ENCODE assay signal across 13 mouse cellular contexts in the genomic region with DNA sequence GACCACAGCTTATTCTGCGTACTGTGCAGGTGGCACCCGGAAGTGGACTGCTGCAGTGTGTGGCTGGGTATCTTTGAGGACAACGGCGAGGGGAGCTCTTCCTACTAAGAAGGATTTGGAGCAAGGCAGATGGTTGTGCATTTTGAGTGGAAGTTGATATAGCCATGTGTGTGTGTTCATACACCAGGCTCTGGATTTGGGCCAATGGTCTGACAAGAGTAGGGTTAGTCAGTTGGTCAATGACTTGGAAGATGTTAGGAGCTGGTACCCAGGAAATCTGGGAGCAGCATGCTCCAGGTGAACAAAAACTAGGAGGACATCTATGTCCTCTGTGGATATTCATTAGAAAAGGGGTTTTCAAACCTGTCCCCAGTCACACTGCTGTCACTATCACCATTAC. TPM values are rescaled to one million over a fixed set of nuclear protein-coding genes. Genes with fewer than 3 reads are reported as not detected.
A peak's percentile ranks its signal among the peaks of the same experiment; 100 is the strongest.
DNase-seq lines count a peak whose midpoint lies in the region.
"Had no signal": no experiment of that assay in that cellular context is flagged by ENCODE, and none has a peak within 500 bp of the region (broad histone marks: within the 10 kb centered on the region; RNA-seq: fewer than 3 reads in every experiment).

No protein-coding gene starts in this region.

- peak; percentile 47 to 62 for DNase-seq in cerebellum, postnatal 14 days
- no peak for DNase-seq in cerebellum, adult 9-10 months
- DNase-seq in left cerebral cortex, postnatal 4 days = peak; percentile 54
- DNase-seq in left cerebral cortex, adult 11 months (ENCODE audit: low spot score) = no peak
- DNase-seq: adrenal gland, adult 2 months; adrenal gland, postnatal 10 days; adrenal gland, postnatal 25 days; cerebellum, adult 11 months; cerebellum, adult 18-20 months; cerebellum, adult 8-10 months; embryo, embryonic 11 days had no signal

- intact Hi-C loops in left cerebral cortex, postnatal 4 days (cut with DNase I) = no loop called here

RNA-seq across cellular contexts. Expression of a gene that starts 33.2 kb away (rescaled TPM):
- 10 to 100 TPM; 53.0 to 61.5 TPM for total RNA-seq in left cerebral cortex, postnatal 4 days (2021)
- total RNA-seq: common myeloid progenitor, adult 5-6 weeks; MEL had no signal

Comparison
In these comparisons a context has a peak if more than half of its experiments do, and no peak if none do; other contexts are left out.
1. DNase-seq: peak in cerebellum, postnatal 14 days (2 of 2) and left cerebral cortex, postnatal 4 days (single experiment); none in cerebellum, adult 9-10 months (single experiment) and left cerebral cortex, adult 11 months (single experiment).